Mouse (Mus musculus) erythroblast, adult 5-6 weeks (primary cell): Measurements from ENCODE around the gene Id1. TPM values are rescaled to one million over a fixed set of nuclear protein-coding genes. Genes with fewer than 3 reads are reported as not detected.

ENCODE experiments used
- ATAC-seq: replicated peaks from 2 replicates; pipeline ENCODE4 v1.8.0; 2016; ENCODE audit warnings: moderate number of reproducible peaks, mild to moderate bottlenecking, moderate TSS enrichment, inconsistent platforms; ENCODE audit not compliant: poor library complexity, low FRiP score, severe bottlenecking
- total RNA-seq, 2 experiments: library from RNA; stranded (forward) in 1 of 2; stranded (reverse) in 1 of 2; fragments of 150-400 nt in 1 of 2; fragments of 200-764, 138-1000 nt in 1 of 2; gene quantifications; 2 replicates each; pipeline versions ENCODE4 v1.2.3 to v1.2.4; 2015 to 2017; ENCODE audit warnings: low replicate concordance in 2 of 2

Id1 gene
- total RNA-seq (2015; ENCODE audit: low replicate concordance) (3.6 TPM in 1 of 2 replicates, not detected in the other), total RNA-seq (2017; ENCODE audit: low replicate concordance) (3.7 and 4.5 TPM in 2 replicates)

GRCm38 (mm10) chr2:152736090-152736601, at the start of gene Id1:
TSS of gene Id1 (plus strand) at chr2:152736251.
- ATAC-seq, result peak; percentile 81

- no peak for ATAC-seq
Measured at GRCm38 (mm10) chr2:152686399-152686798, 49.7 kb upstream of the Id1 start.

- no peak for ATAC-seq
Measured at GRCm38 (mm10) chr2:152686806-152687267, 49.2 kb upstream of the Id1 start, which contains the start of gene Mcts2. TSS of gene Mcts2 (plus strand) at chr2:152687035.

GRCm38 (mm10) chr2:152691564-152692217, 44.4 kb upstream of the Id1 start:
- ATAC-seq, result no peak

- peak; percentile 68 for ATAC-seq
Measured at GRCm38 (mm10) chr2:152693233-152693632, 42.8 kb upstream of the Id1 start.

- no peak for ATAC-seq
Measured at GRCm38 (mm10) chr2:152693735-152694134, 42.3 kb upstream of the Id1 start.

- no peak for ATAC-seq
Measured at GRCm38 (mm10) chr2:152694708-152695107, 41.3 kb upstream of the Id1 start.

GRCm38 (mm10) chr2:152696016-152696415, 40.0 kb upstream of the Id1 start:
- no peak for ATAC-seq

GRCm38 (mm10) chr2:152696476-152697164, 39.4 kb upstream of the Id1 start:
- peak; percentile 87 for ATAC-seq

GRCm38 (mm10) chr2:152700138-152700537, 35.9 kb upstream of the Id1 start:
- ATAC-seq, result no peak

GRCm38 (mm10) chr2:152700725-152701124, 35.3 kb upstream of the Id1 start:
- ATAC-seq, result no peak

- no peak for ATAC-seq
Measured at GRCm38 (mm10) chr2:152703596-152704255, 32.3 kb upstream of the Id1 start.

GRCm38 (mm10) chr2:152704256-152704605, 31.8 kb upstream of the Id1 start:
- ATAC-seq, result no peak

GRCm38 (mm10) chr2:152704811-152705370, 31.2 kb upstream of the Id1 start:
- ATAC-seq, result no peak

- ATAC-seq, result no peak
Measured at GRCm38 (mm10) chr2:152705993-152706571, 30.0 kb upstream of the Id1 start.

- ATAC-seq, result no peak
Measured at GRCm38 (mm10) chr2:152707186-152707585, 28.9 kb upstream of the Id1 start.

GRCm38 (mm10) chr2:152707627-152708026, 28.4 kb upstream of the Id1 start:
- no peak for ATAC-seq

GRCm38 (mm10) chr2:152709066-152709465, 27.0 kb upstream of the Id1 start:
- no peak for ATAC-seq

GRCm38 (mm10) chr2:152716241-152716772, 19.7 kb upstream of the Id1 start:
- ATAC-seq, result no peak

GRCm38 (mm10) chr2:152717652-152718051, 18.4 kb upstream of the Id1 start:
- ATAC-seq, result no peak
